Mouse (Mus musculus): Measurements from ENCODE around the gene Cdkn1b. TPM values are rescaled to one million over a fixed set of nuclear protein-coding genes. Genes with fewer than 3 reads are reported as not detected.
A peak's percentile ranks its signal among the peaks of the same experiment; 100 is the strongest.

Cdkn1b gene
- polyA plus RNA-seq, 1 experiment from 2014 or later = 36.4 TPM

- Histone ChIP-seq H3K9ac (no peak overlapping the region), H3K4me1 (no peaks in the 10 kb centered on the region), H3K4me3 (replicated peaks) (no peak overlapping the region), H3K27me3 (no peaks in the 10 kb centered on the region), H3K36me3 (replicated peaks) (peaks cover 50% of the 10 kb centered on the region), H3K9me3 (no peaks in the 10 kb centered on the region), H3K4me2 (no peak overlapping the region), H3K27ac (0 out of 2 replicates have a peak overlapping the region, but pooled peaks have one; percentile 5)
- WGBS = 90% methylated on average over 13 of the region's 13 CpGs
- no peak for ATAC-seq (ENCODE audit: low FRiP score)
Observed at GRCm38 (mm10) chr6:134943759-134944407, 23.7 kb downstream of the Cdkn1b start.

GRCm38 (mm10) chr6:134946054-134946453, 25.9 kb downstream of the Cdkn1b start:
- 79% methylated on average over 6 of the region's 6 CpGs for WGBS

DNA sequence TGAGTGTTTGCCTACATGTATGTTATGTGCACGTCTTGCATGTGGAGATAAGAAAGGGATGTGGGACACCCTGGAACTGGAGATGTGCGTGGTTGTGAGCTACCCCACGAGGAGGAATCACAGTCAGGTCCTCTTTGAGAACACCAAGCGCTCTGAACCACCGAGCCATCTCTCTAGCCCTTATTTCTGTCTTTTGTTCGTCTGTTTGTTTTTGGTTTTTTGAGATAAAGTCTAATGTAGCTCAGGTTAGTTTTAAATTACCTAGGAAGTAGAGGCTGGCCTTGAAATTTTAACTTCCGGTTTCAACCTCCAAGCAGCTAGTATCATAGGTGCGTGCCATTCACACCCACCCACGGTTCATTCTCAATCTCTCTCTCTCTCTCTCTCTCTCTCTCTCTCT, 26.7 kb downstream of the Cdkn1b start:
- Histone ChIP-seq H3K4me1 (no peaks in the 10 kb centered on the region), H3K9ac (no peak overlapping the region), H3K9me3 (no peaks in the 10 kb centered on the region), H3K4me3 (replicated peaks) (no peak overlapping the region), H3K27me3 (no peaks in the 10 kb centered on the region), H3K27ac (no peak overlapping the region), H3K36me3 (replicated peaks) (peaks cover 48% of the 10 kb centered on the region), H3K4me2 (no peak overlapping the region)
- no peak for ATAC-seq (ENCODE audit: low FRiP score)
- WGBS = 86% methylated on average over 9 of the region's 9 CpGs

More at GRCm38 (mm10) chr6:134946054-134946453, 25.9 kb downstream of the Cdkn1b start:
- ATAC-seq (ENCODE audit: low FRiP score) = no peak
- Histone ChIP-seq H3K9me3 (no peaks in the 10 kb centered on the region), H3K36me3 (replicated peaks) (peaks cover 48% of the 10 kb centered on the region), H3K27ac (no peak overlapping the region), H3K4me1 (no peaks in the 10 kb centered on the region), H3K27me3 (no peaks in the 10 kb centered on the region), H3K4me3 (replicated peaks) (no peak overlapping the region), H3K9ac (no peak overlapping the region), H3K4me2 (no peak overlapping the region)

GRCm38 (mm10) chr6:134947311-134948087, 27.3 kb downstream of the Cdkn1b start:
- H3K9me3 ChIP-seq = no peaks in the 10 kb centered on the region
- no peaks in the 10 kb centered on the region for H3K27me3 ChIP-seq
- ATAC-seq (ENCODE audit: low FRiP score) = no peak
- H3K4me1 ChIP-seq = no peaks in the 10 kb centered on the region
- 50% methylated on average over 13 of the region's 13 CpGs for WGBS
- no peak overlapping the region for H3K4me3 ChIP-seq (replicated peaks)
- no peak overlapping the region for H3K9ac ChIP-seq
- H3K36me3 ChIP-seq (replicated peaks) = peaks cover 44% of the 10 kb centered on the region
- no peak overlapping the region for H3K4me2 ChIP-seq
- no peak overlapping the region for H3K27ac ChIP-seq

- Histone ChIP-seq H3K27me3 (no peaks in the 10 kb centered on the region), H3K9ac (no peak overlapping the region), H3K9me3 (no peaks in the 10 kb centered on the region), H3K4me3 (replicated peaks) (no peak overlapping the region), H3K36me3 (replicated peaks) (peaks cover 44% of the 10 kb centered on the region), H3K27ac (no peak overlapping the region), H3K4me1 (no peaks in the 10 kb centered on the region), H3K4me2 (no peak overlapping the region)
- no peak for ATAC-seq (ENCODE audit: low FRiP score)
- 73% methylated on average over 11 of the region's 11 CpGs for WGBS
Observed at GRCm38 (mm10) chr6:134948522-134949061, 28.4 kb downstream of the Cdkn1b start.

DNA sequence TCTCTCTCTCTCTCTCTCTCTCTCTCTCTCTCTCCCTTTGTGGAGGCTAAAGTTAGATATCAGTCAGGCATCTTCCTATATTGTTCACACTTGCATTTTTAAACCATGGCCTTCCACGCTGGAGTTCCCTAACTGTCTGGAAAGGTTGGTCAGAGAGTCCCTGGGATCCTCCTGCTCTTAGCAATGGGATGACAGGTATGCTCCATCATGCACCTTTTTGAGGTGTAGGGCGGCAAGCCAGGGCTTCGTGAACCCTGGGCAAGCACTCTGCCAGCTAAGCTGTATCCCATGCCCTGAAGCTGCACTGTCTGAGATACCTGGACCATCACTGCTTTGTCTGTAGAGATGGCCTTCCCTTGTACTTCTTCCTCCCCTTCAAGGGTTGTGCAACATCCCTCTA, 29.0 kb downstream of the Cdkn1b start:
- ATAC-seq (ENCODE audit: low FRiP score) = no peak
- Histone ChIP-seq H3K9me3 (no peaks in the 10 kb centered on the region), H3K9ac (no peak overlapping the region), H3K4me1 (no peaks in the 10 kb centered on the region), H3K4me3 (replicated peaks) (no peak overlapping the region), H3K36me3 (replicated peaks) (peaks cover 42% of the 10 kb centered on the region), H3K27ac (no peak overlapping the region), H3K27me3 (no peaks in the 10 kb centered on the region), H3K4me2 (no peak overlapping the region)
- 95% methylated on average over 3 of the region's 3 CpGs for WGBS

- no peak overlapping the region for H3K9ac ChIP-seq
- H3K9me3 ChIP-seq = no peaks in the 10 kb centered on the region
- H3K36me3 ChIP-seq (replicated peaks) = peaks cover 36% of the 10 kb centered on the region
- H3K4me2 ChIP-seq = no peak overlapping the region
- ATAC-seq (ENCODE audit: low FRiP score) = no peak
- 82% methylated on average over 5 of the region's 5 CpGs for WGBS
- H3K4me3 ChIP-seq (replicated peaks) = no peak overlapping the region
- no peaks in the 10 kb centered on the region for H3K27me3 ChIP-seq
- H3K27ac ChIP-seq = no peak overlapping the region
- H3K4me1 ChIP-seq = no peaks in the 10 kb centered on the region
Observed at GRCm38 (mm10) chr6:134951364-134951763, 31.2 kb downstream of the Cdkn1b start.

- Histone ChIP-seq H3K27ac (peak overlapping the region; percentile 50; the same call in 1 of the 2 replicates), H3K27me3 (no peaks in the 10 kb centered on the region), H3K4me1 (no peaks in the 10 kb centered on the region), H3K9me3 (no peaks in the 10 kb centered on the region), H3K4me2 (no peak overlapping the region), H3K36me3 (replicated peaks) (peaks cover 34% of the 10 kb centered on the region), H3K9ac (no peak overlapping the region), H3K4me3 (replicated peaks) (no peak overlapping the region)
- WGBS = 69% methylated on average over 11 of the region's 11 CpGs
- ATAC-seq (ENCODE audit: low FRiP score) = no peak
Observed at GRCm38 (mm10) chr6:134953976-134954375, 33.8 kb downstream of the Cdkn1b start.

DNA sequence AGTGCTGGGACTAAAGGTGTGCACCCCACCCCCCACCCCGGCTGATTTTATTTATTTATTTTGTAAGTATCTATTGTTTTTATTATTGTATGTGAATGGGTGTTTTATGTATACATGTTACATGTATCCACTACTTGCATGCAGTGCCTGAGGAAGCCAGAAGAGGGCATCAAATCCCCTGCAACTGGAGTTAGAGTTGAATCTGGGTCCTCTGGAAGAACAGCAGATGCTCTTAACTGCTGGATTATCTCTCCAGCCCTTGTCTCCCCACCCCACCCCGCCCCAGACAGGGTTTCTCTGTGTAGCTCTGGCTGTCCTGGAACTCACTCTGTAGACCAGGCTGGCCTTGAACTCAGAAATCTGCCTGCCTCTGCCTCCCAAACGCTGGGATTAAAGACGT, 36.2 kb downstream of the Cdkn1b start:
- H3K4me1 ChIP-seq = peaks cover 13% of the 10 kb centered on the region
- no peak overlapping the region for H3K9ac ChIP-seq
- no peaks in the 10 kb centered on the region for H3K9me3 ChIP-seq
- no peak overlapping the region for H3K4me2 ChIP-seq
- H3K36me3 ChIP-seq (replicated peaks) = peaks cover 26% of the 10 kb centered on the region
- no peak overlapping the region for H3K27ac ChIP-seq
- WGBS = 81% methylated on average over 4 of the region's 4 CpGs
- ATAC-seq (ENCODE audit: low FRiP score) = no peak
- no peak overlapping the region for H3K4me3 ChIP-seq (replicated peaks)
- no peaks in the 10 kb centered on the region for H3K27me3 ChIP-seq

- H3K4me3 ChIP-seq (replicated peaks) = no peak overlapping the region
- H3K4me1 ChIP-seq = peaks cover 22% of the 10 kb centered on the region
- H3K27ac ChIP-seq = peak overlapping the region; percentile 78
- no peak for ATAC-seq (ENCODE audit: low FRiP score)
- 44% methylated on average over 5 of the region's 5 CpGs for WGBS
- H3K4me2 ChIP-seq = no peak overlapping the region
- peaks cover 5% of the 10 kb centered on the region for H3K36me3 ChIP-seq (replicated peaks)
- no peaks in the 10 kb centered on the region for H3K9me3 ChIP-seq
- no peaks in the 10 kb centered on the region for H3K27me3 ChIP-seq
- H3K9ac ChIP-seq = no peak overlapping the region
Observed at GRCm38 (mm10) chr6:134961286-134961685, 41.1 kb downstream of the Cdkn1b start.

- WGBS = 41% methylated on average over 9 of the region's 9 CpGs
- H3K4me2 ChIP-seq = no peak overlapping the region
- no peaks in the 10 kb centered on the region for H3K27me3 ChIP-seq
- no peaks in the 10 kb centered on the region for H3K9me3 ChIP-seq
- H3K36me3 ChIP-seq (replicated peaks) = no peaks in the 10 kb centered on the region
- H3K27ac ChIP-seq = peak overlapping the region; percentile 78
- no peak overlapping the region for H3K4me3 ChIP-seq (replicated peaks)
- ATAC-seq (ENCODE audit: low FRiP score) = peak; percentile 52; the same call in 1 of the 2 replicates
- H3K9ac ChIP-seq = no peak overlapping the region
- H3K4me1 ChIP-seq = peaks cover 22% of the 10 kb centered on the region
Observed at GRCm38 (mm10) chr6:134961858-134962517, 41.8 kb downstream of the Cdkn1b start.

DNA sequence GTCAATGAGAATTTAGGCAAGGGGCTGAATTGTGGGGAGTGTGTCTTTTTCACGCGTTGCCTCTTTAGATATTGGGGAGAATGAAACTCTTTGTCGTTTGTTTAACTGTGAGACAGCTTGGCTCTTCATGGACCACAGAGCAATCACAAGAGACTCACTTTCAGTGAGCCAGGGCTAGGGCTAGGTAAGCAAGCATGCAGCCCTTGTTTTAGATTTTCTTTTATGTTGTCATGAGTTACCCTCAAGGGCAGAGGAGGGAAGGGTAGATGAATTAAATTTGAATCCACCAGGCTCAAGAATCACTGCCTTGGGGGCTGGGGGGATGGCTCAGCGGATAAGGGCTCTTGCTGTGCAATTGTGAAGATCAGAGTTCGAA, 42.3 kb downstream of the Cdkn1b start:
- ATAC-seq (ENCODE audit: low FRiP score) = peak; percentile 66
- Histone ChIP-seq H3K27ac (peak overlapping the region; percentile 78), H3K9ac (no peak overlapping the region), H3K9me3 (no peaks in the 10 kb centered on the region), H3K4me2 (no peak overlapping the region), H3K27me3 (no peaks in the 10 kb centered on the region), H3K4me3 (replicated peaks) (no peak overlapping the region), H3K36me3 (replicated peaks) (no peaks in the 10 kb centered on the region), H3K4me1 (peaks cover 22% of the 10 kb centered on the region)
- 33% methylated on average over 5 of the region's 5 CpGs for WGBS
